Mouse (Mus musculus): ENCODE results near the gene Mad1l1. TPM values are rescaled to one million over a fixed set of nuclear protein-coding genes. Genes with fewer than 3 reads are reported as not detected.

Gene Mad1l1
- polyA plus RNA-seq, 1 experiment from 2014 or later: 27.2 TPM

DNA sequence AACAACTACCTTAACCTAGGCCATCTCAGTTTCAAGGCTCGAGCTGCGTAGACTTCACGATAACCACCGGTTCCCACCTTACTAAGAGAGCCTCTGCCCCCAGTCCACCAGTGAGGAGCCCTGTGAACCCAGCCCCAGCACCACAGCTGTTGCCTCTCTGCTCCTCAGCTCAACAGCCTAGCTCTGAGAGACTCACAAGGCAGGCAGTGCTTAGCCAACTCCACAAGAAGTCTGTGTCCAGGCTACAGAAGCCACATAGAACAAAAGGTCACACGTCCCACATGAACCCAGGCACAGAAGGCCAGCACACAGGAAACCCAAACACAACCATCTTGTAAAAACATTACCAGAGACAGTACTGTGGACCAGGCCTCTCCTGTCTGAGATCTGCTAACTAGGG, 62.7 kb downstream of the Mad1l1 start:
- Histone ChIP-seq H3K9ac (replicated peaks; ENCODE audit: low read depth, low read length) (no peak overlapping the region), H3K27me3 (ENCODE audit: control insufficient read depth, insufficient read depth, low read length) (no peaks in the 10 kb centered on the region), H3K27ac (ENCODE audit: low read depth, low read length) (no peak overlapping the region), H3K4me3 (ENCODE audit: low read depth, low read length) (no peak overlapping the region), H3K36me3 (ENCODE audit: control insufficient read depth, insufficient read depth, low read length) (no peaks in the 10 kb centered on the region), H3K4me2 (ENCODE audit: low read depth, low read length) (no peak overlapping the region), H3K9me3 (ENCODE audit: control insufficient read depth, low read length) (no peaks in the 10 kb centered on the region), H3K4me1 (ENCODE audit: control insufficient read depth, insufficient read depth, low read length) (no peaks in the 10 kb centered on the region)
- ATAC-seq (ENCODE audit: low read depth): no peak
- 96% methylated on average over 5 of the region's 5 CpGs for WGBS

DNA sequence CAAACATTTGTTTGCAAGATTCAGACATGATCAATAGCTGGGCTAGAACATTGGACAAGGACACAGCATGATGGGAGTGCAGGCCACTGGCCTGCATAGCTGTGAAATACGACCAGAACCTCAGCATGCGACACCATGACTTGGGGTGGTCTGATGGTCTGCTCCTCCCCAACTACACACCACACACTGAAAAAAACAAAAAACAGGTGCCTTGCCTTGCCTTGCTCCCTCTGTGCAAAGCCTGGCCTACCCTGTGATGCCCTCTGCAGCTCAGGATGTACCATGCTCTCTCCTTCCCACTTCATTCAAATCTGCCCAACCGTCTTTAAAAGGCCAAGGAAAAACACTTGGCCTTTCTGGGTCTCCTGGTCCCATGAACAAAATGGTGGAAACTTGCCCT, 63.3 kb downstream of the Mad1l1 start:
- H3K4me3 ChIP-seq (ENCODE audit: low read depth, low read length): no peak overlapping the region
- no peaks in the 10 kb centered on the region for H3K36me3 ChIP-seq (ENCODE audit: control insufficient read depth, insufficient read depth, low read length)
- no peak for ATAC-seq (ENCODE audit: low read depth)
- no peaks in the 10 kb centered on the region for H3K4me1 ChIP-seq (ENCODE audit: control insufficient read depth, insufficient read depth, low read length)
- WGBS: 93% methylated on average over 3 of the region's 3 CpGs
- no peak overlapping the region for H3K4me2 ChIP-seq (ENCODE audit: low read depth, low read length)
- H3K9ac ChIP-seq (replicated peaks; ENCODE audit: low read depth, low read length): no peak overlapping the region
- H3K27me3 ChIP-seq (ENCODE audit: control insufficient read depth, insufficient read depth, low read length): no peaks in the 10 kb centered on the region
- H3K9me3 ChIP-seq (ENCODE audit: control insufficient read depth, low read length): no peaks in the 10 kb centered on the region
- H3K27ac ChIP-seq (ENCODE audit: low read depth, low read length): no peak overlapping the region

DNA sequence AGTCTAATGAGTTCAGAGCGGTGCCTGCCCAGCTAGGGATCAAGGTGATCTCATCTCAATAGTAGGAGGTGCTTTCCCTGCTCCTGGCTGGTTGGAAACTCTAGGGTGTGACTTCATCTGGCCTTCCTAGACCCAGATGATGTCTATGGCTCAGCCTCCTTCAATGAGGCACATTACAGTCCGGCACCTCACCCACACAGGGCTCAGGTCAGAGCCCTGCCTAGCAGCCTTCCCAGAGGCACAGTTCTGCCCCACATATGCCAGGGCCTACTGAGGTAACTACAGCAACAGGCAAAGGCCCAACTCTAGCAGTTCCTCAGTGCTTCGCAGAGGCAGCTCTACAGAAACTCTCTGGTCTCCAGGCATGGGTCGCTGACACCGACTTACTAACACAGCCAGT, 63.9 kb downstream of the Mad1l1 start:
- no peak overlapping the region for H3K4me3 ChIP-seq (ENCODE audit: low read depth, low read length)
- ATAC-seq (ENCODE audit: low read depth): no peak
- no peaks in the 10 kb centered on the region for H3K9me3 ChIP-seq (ENCODE audit: control insufficient read depth, low read length)
- H3K4me2 ChIP-seq (ENCODE audit: low read depth, low read length): no peak overlapping the region
- H3K9ac ChIP-seq (replicated peaks; ENCODE audit: low read depth, low read length): no peak overlapping the region
- H3K27ac ChIP-seq (ENCODE audit: low read depth, low read length): no peak overlapping the region
- no peaks in the 10 kb centered on the region for H3K36me3 ChIP-seq (ENCODE audit: control insufficient read depth, insufficient read depth, low read length)
- no peaks in the 10 kb centered on the region for H3K4me1 ChIP-seq (ENCODE audit: control insufficient read depth, insufficient read depth, low read length)
- H3K27me3 ChIP-seq (ENCODE audit: control insufficient read depth, insufficient read depth, low read length): no peaks in the 10 kb centered on the region
- 93% methylated on average over 5 of the region's 5 CpGs for WGBS

DNA sequence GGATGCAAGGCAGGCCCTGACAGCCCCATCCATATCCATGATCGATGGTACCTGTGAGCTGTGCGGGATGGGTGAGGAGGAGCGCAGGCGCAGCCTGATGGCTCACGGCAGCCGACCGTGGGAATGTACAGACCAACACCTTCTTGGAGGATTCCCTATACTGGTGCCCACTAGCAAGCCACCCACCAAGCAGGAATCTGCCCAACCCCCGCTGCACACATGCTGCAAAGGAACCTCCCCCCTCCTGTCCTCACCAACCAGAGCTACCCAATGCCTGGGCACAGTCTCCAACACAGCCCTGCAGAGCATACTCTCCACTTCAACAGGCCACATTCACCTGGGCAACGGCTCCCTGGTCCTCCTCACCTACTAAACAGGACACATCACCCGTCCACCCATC, 64.7 kb downstream of the Mad1l1 start:
- Histone ChIP-seq H3K36me3 (ENCODE audit: control insufficient read depth, insufficient read depth, low read length) (no peaks in the 10 kb centered on the region), H3K4me1 (ENCODE audit: control insufficient read depth, insufficient read depth, low read length) (no peaks in the 10 kb centered on the region), H3K9ac (replicated peaks; ENCODE audit: low read depth, low read length) (no peak overlapping the region), H3K9me3 (ENCODE audit: control insufficient read depth, low read length) (no peaks in the 10 kb centered on the region), H3K27me3 (ENCODE audit: control insufficient read depth, insufficient read depth, low read length) (no peaks in the 10 kb centered on the region), H3K4me2 (ENCODE audit: low read depth, low read length) (no peak overlapping the region), H3K27ac (ENCODE audit: low read depth, low read length) (no peak overlapping the region), H3K4me3 (ENCODE audit: low read depth, low read length) (no peak overlapping the region)
- ATAC-seq (ENCODE audit: low read depth): no peak
- WGBS: 96% methylated on average over 10 of the region's 10 CpGs

DNA sequence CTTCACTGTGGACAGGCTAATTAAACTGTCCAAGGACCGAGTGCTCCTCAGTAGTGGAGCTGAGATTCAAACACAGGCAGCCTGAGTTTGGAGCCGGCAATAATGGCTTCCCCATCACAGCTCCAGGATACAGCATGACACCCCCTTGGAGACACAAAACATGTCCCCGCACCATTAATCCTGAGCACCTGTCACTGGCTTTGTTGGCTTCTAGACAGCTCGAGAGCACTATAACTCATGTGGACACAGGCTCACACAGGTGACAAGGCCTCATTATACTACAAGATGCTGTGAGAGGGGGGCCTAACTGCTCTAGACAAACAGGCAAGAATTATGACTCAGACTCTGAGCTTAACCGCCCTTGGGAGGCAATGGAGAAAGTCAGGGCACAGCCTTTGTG, 66.1 kb downstream of the Mad1l1 start:
- H3K27me3 ChIP-seq (ENCODE audit: control insufficient read depth, insufficient read depth, low read length): no peaks in the 10 kb centered on the region
- WGBS: 24% methylated on average over 5 of the region's 5 CpGs
- ATAC-seq (ENCODE audit: low read depth): no peak
- no peak overlapping the region for H3K27ac ChIP-seq (ENCODE audit: low read depth, low read length)
- no peak overlapping the region for H3K4me2 ChIP-seq (ENCODE audit: low read depth, low read length)
- no peaks in the 10 kb centered on the region for H3K9me3 ChIP-seq (ENCODE audit: control insufficient read depth, low read length)
- no peaks in the 10 kb centered on the region for H3K4me1 ChIP-seq (ENCODE audit: control insufficient read depth, insufficient read depth, low read length)
- no peaks in the 10 kb centered on the region for H3K36me3 ChIP-seq (ENCODE audit: control insufficient read depth, insufficient read depth, low read length)
- no peak overlapping the region for H3K4me3 ChIP-seq (ENCODE audit: low read depth, low read length)
- no peak overlapping the region for H3K9ac ChIP-seq (replicated peaks; ENCODE audit: low read depth, low read length)

DNA sequence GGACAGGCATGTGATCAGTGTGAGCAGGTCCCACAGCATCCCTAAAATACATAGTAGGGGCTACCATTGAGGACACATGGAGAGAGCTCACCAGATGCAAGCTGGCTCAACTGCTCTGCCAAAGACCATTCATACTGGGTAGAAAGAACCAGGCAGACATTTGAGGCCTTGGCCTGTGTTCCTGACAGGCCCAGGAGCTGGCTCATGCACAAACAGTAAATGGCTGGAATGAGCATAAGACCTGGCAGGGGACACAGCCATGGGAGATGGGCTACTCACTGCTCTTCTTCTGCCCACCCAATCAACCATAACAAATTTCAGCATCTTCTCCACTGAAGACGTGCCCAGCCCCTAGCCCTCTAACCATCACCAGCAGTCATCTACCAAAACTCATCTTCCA, 66.7 kb downstream of the Mad1l1 start:
- H3K9me3 ChIP-seq (ENCODE audit: control insufficient read depth, low read length): no peaks in the 10 kb centered on the region
- no peaks in the 10 kb centered on the region for H3K4me1 ChIP-seq (ENCODE audit: control insufficient read depth, insufficient read depth, low read length)
- no peak overlapping the region for H3K4me2 ChIP-seq (ENCODE audit: low read depth, low read length)
- WGBS: 89% methylated on average over 1 of the region's 1 CpGs
- no peaks in the 10 kb centered on the region for H3K36me3 ChIP-seq (ENCODE audit: control insufficient read depth, insufficient read depth, low read length)
- ATAC-seq (ENCODE audit: low read depth): no peak
- H3K9ac ChIP-seq (replicated peaks; ENCODE audit: low read depth, low read length): no peak overlapping the region
- no peak overlapping the region for H3K27ac ChIP-seq (ENCODE audit: low read depth, low read length)
- no peaks in the 10 kb centered on the region for H3K27me3 ChIP-seq (ENCODE audit: control insufficient read depth, insufficient read depth, low read length)
- no peak overlapping the region for H3K4me3 ChIP-seq (ENCODE audit: low read depth, low read length)

DNA sequence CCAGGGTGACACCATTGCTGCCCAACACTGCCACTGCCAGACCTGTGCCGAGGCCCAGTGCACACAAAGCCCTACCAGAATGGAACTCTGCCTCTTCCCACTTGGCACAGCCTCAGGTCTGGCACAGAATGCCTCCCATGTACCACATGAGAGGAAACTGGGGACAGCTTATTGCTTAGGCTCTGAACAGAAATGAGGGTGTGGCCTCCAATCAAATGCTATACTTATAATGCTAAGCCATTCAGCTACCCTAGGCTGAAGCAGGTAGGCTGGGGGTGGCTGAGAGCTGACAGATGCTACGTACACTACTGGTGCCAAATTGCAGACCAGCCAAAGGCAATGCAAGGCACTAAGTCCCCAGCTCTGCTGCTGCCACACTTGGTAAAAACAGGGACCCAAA, 69.4 kb downstream of the Mad1l1 start:
- Histone ChIP-seq H3K27ac (ENCODE audit: low read depth, low read length) (no peak overlapping the region), H3K4me2 (ENCODE audit: low read depth, low read length) (no peak overlapping the region), H3K9ac (replicated peaks; ENCODE audit: low read depth, low read length) (no peak overlapping the region), H3K4me1 (ENCODE audit: control insufficient read depth, insufficient read depth, low read length) (no peaks in the 10 kb centered on the region), H3K4me3 (ENCODE audit: low read depth, low read length) (no peak overlapping the region), H3K36me3 (ENCODE audit: control insufficient read depth, insufficient read depth, low read length) (no peaks in the 10 kb centered on the region; the same call in 1 of the 2 replicates), H3K27me3 (ENCODE audit: control insufficient read depth, insufficient read depth, low read length) (no peaks in the 10 kb centered on the region), H3K9me3 (ENCODE audit: control insufficient read depth, low read length) (no peaks in the 10 kb centered on the region)
- WGBS: 66% methylated on average over 2 of the region's 2 CpGs
- ATAC-seq (ENCODE audit: low read depth): no peak

DNA sequence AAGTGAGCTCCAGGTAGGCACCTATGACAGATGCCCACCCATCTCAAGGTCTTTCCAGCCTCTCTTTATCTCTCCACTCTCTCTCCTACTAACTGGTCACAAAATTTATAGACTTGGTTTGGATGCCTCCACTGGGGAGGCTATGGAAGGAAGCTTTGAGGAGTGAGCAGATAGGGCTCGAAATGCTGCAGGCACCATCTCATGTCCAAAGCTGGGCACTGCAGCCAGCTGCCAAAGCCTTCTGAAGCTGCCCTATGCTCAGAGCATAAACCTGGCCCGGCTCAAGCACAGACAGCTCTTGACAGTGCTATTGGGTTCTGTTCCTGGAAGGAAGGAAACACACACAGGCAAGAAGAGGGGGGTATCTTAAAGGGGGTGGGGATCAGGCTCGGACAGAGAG, 71.0 kb downstream of the Mad1l1 start:
- Histone ChIP-seq H3K4me2 (ENCODE audit: low read depth, low read length) (no peak overlapping the region), H3K36me3 (ENCODE audit: control insufficient read depth, insufficient read depth, low read length) (no peaks in the 10 kb centered on the region; the same call in 1 of the 2 replicates), H3K4me3 (ENCODE audit: low read depth, low read length) (no peak overlapping the region), H3K27me3 (ENCODE audit: control insufficient read depth, insufficient read depth, low read length) (no peaks in the 10 kb centered on the region), H3K27ac (ENCODE audit: low read depth, low read length) (no peak overlapping the region), H3K9me3 (ENCODE audit: control insufficient read depth, low read length) (no peaks in the 10 kb centered on the region), H3K9ac (replicated peaks; ENCODE audit: low read depth, low read length) (no peak overlapping the region), H3K4me1 (ENCODE audit: control insufficient read depth, insufficient read depth, low read length) (no peaks in the 10 kb centered on the region)
- 94% methylated on average over 3 of the region's 3 CpGs for WGBS
- peak; percentile 44; the same call in 1 of the 2 replicates for ATAC-seq (ENCODE audit: low read depth)

DNA sequence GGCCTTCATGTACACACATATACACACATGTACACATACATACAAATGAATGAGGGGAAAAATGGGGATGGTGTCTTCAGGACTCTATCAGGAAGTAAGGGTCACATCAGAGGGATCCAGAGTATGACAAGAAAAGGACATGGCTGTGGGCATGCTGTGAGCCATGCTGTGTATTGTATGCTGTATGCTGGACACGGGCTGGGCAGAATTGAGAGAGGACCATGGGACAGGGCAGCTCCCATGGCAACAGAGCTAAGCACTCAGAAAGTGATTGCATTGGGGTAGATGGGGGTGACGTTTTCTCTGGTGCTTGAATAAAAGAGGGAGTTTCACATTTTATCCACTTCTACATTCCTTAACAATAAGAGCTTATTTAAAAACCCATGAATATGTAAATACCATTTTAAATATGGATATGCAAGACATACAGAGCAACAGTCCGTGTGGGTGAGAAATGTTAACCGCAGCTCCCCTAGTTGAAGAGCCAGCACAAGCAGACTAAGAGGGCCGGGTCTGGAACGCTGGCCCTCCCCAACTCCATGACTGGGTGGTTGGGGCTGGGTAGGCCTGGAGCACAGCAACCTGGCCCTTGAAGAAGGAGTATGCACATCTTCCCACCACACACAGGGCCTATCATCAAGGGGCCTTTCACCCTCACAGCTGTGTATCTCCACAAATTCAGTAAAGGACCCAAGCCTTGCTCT, 71.8 kb downstream of the Mad1l1 start:
- Histone ChIP-seq H3K27ac (ENCODE audit: low read depth, low read length) (0 out of 2 replicates have a peak overlapping the region, but pooled peaks have one; percentile 28), H3K4me1 (ENCODE audit: control insufficient read depth, insufficient read depth, low read length) (no peaks in the 10 kb centered on the region), H3K9ac (replicated peaks; ENCODE audit: low read depth, low read length) (no peak overlapping the region), H3K27me3 (ENCODE audit: control insufficient read depth, insufficient read depth, low read length) (no peaks in the 10 kb centered on the region), H3K4me2 (ENCODE audit: low read depth, low read length) (no peak overlapping the region), H3K36me3 (ENCODE audit: control insufficient read depth, insufficient read depth, low read length) (no peaks in the 10 kb centered on the region; the same call in 1 of the 2 replicates), H3K4me3 (ENCODE audit: low read depth, low read length) (no peak overlapping the region), H3K9me3 (ENCODE audit: control insufficient read depth, low read length) (no peaks in the 10 kb centered on the region)
- 65% methylated on average over 6 of the region's 6 CpGs for WGBS
- no peak for ATAC-seq (ENCODE audit: low read depth)

All from neural tube, embryonic 14.5 days (tissue).